Mouse (Mus musculus) heart, adult 11 months (tissue): Measurements from ENCODE around the gene Islr.
A peak's percentile ranks its signal among the peaks of the same experiment; 100 is the strongest.
"Not testable (repeated sequence)": the region's sequence is repeated elsewhere in the genome, so short reads cannot be mapped to it uniquely, and the experiment has no call there.

ENCODE experiments used
- DNase-seq: peaks from one replicate; pipeline ENCODE4 v3.0.0; 2022

Gene Islr

GRCm38 (mm10) chr9:58203516-58204447 lies at the start of gene Islr, which contains the start of gene Islr2:
Gene Islr (minus strand): TSS chr9:58204306.
Gene Islr2 (minus strand): TSS chr9:58204319.
- peak; percentile 97 for DNase-seq

- DNase-seq, result not testable (repeated sequence)
These were observed 49.7 kb upstream of the Islr start for GRCm38 (mm10) chr9:58253805-58254122.

GRCm38 (mm10) chr9:58253033-58253804 lies 49.1 kb upstream of the Islr start, which contains the start of gene Stoml1:
Gene Stoml1 (plus strand): TSS chr9:58253164.
- DNase-seq, result peak; percentile 100

GRCm38 (mm10) chr9:58250730-58251129 lies 46.6 kb upstream of the Islr start:
- DNase-seq, result not testable (repeated sequence)

GRCm38 (mm10) chr9:58250322-58250721 lies 46.2 kb upstream of the Islr start:
- no peak for DNase-seq

- DNase-seq, result peak; percentile 98
These were observed 45.6 kb upstream of the Islr start, which contains the start of gene Pml for GRCm38 (mm10) chr9:58249592-58250192. Gene Pml (minus strand): TSS chr9:58249786.

- no peak for DNase-seq
These were observed 44.8 kb upstream of the Islr start for GRCm38 (mm10) chr9:58248746-58249413.

- DNase-seq, result peak; percentile 98
These were observed 43.1 kb upstream of the Islr start for GRCm38 (mm10) chr9:58247064-58247759.

- DNase-seq, result no peak
These were observed 42.0 kb upstream of the Islr start for GRCm38 (mm10) chr9:58246083-58246591.

- DNase-seq, result no peak
These were observed 39.6 kb upstream of the Islr start for GRCm38 (mm10) chr9:58243696-58244095.

GRCm38 (mm10) chr9:58242696-58243095 lies 38.6 kb upstream of the Islr start:
- no peak for DNase-seq

GRCm38 (mm10) chr9:58241780-58242485 lies 37.8 kb upstream of the Islr start:
- no peak for DNase-seq

GRCm38 (mm10) chr9:58234502-58235015 lies 30.5 kb upstream of the Islr start:
- no peak for DNase-seq

- peak; percentile 96 for DNase-seq
These were observed 28.3 kb upstream of the Islr start for GRCm38 (mm10) chr9:58232374-58232773.

- DNase-seq, result peak; percentile 91
These were observed 27.6 kb upstream of the Islr start for GRCm38 (mm10) chr9:58231746-58232145.

- no peak for DNase-seq
These were observed 24.8 kb upstream of the Islr start for GRCm38 (mm10) chr9:58228777-58229466.

GRCm38 (mm10) chr9:58225915-58226913 lies 22.1 kb upstream of the Islr start:
- DNase-seq, result peak; percentile 91

- no peak for DNase-seq
These were observed 20.2 kb upstream of the Islr start for GRCm38 (mm10) chr9:58224356-58224755.
